Mouse (Mus musculus): ENCODE results near the gene Eif4e2.

Gene Eif4e2

DNA sequence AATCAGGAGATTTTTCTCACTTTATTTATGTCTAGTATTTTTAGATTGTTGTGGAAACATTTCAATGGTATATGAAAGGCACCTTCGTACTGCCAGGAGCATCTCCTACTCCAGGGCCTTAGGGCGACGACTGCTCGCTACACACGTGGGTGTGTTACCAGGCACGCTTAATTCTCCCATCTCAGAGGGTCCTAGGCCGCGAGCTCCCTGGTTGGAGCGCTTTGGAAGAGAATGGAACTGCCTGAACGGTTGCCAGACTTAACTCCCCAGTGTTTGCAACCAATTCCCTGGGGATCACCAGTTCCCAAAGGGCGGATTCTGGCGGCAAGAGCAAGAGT lies 50.1 kb downstream of the Eif4e2 start:
- DNase-seq (ENCODE audit: low spot score), result no peak

DNA sequence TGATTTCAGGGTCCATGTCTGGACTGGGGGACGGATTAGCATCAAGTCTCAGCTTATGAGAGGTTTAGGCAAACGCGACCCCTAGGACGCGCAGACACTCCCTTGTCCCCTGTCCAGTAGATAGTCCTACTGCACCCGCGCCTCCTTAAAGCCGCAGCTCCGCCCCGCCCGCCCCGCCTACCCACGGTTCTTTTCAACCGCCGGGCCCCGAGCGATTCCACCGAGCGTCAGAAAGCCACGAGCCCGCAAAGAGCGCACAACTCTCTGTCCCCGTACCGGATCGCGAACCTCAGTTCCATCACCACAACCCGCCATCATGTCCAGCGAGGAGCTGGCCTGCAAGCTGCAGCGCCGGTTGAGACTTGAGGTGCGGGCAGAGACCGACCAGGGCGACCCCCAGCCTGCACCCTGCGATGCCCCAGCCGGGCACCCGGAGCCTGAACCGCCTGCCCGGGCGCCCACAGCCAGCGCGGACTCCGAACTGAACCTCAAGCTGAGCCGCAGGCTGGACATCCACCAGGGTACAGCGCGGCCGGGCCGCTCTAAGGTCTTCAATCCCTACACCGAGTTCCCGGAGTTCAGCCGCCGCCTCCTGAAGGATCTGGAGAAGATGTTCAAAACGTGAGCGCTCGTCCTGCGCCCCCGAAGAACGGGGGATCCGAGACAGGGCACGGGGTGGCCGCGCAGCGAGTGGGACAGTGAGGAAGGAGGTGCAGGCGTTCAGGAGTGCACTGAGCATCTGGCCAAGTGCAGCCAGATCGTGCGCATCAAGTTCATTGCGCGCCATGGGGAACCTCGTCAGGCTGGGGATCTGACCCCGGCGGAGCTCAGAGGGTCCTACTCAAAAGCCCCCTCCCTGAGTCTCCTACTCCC lies 50.7 kb downstream of the Eif4e2 start, which contains the start of gene Efhd1:
Efhd1 (plus strand) TSS at position 230 of the 873 bp plus-strand sequence.
- no peak for DNase-seq (ENCODE audit: low spot score)

DNA sequence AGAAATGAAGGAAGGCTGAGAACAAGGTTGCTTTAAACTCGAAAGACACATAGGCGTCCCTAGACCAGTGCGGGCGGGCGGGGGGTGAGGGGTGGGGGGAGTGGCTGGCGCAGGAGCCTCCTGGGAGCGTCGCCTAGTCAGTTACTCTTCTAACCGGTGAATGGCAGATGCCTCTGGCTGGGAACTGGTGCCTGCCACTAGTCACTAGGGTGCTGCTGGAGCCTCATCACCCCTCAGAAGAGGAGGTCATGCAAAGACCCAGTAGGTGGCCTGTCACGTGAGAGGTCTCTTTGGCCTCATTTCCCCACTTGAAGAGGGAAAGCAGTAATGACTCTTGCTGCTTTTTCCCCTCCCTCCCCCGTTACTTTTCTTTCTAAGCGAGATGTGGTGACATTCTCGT lies 51.5 kb downstream of the Eif4e2 start:
- no peak for DNase-seq (ENCODE audit: low spot score)

DNA sequence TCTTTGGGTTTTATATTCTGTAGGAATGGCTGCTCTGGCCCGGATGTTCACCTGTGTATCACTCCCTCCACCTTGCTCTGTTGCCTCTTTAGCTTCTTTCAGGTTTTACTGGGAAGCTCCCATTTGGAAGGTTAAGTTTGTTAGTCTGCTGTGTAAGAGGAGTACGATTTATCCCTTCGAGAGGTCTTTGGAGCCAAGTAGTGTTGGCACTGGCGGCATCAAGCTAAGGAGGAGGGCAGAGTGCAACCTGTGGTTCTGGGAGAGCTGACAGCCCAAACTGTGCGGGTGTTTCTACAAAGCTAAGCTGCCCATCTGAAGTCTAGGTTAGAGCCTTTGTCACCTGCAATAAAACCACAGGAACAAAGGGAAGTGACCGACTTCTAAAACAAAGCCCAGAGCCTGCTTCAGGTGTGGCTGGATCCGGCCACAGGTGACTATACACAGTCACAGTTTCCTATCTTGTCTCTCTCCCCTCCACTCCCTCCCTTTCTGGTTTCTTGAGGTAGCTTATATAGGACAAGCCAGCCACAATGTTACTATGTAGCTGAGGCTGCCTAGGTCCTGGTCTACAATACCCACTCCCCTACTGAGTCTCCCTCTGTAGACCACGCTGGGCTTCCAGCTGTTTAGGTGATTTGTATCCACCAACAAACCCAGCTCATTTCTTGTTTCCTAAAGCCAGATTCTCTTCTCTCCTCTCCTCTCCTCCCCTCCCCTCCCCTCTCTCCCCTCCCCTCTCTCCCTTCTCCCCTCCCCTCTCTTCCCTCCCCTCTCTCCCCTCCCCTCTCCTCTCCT lies 52.8 kb downstream of the Eif4e2 start:
- no peak for DNase-seq (ENCODE audit: low spot score)

DNA sequence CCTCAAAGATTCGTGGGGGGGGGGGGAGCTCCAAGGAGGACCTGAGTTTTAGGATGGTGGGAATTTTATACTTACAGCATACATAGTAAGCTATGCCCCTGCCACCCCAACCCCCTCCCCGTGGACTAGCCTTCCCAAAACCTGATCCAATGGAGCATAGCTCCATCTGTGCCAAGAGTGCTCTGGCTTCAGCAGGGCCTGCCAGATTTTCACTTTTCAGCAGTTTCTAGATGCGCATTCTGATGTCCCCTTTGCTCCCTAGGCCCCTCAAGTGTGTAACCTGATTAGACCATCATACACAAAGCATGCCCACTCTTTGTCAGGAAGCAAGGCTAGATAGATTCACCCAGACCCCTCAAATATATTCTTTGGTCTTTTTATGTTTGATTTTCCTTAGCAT lies 56.5 kb downstream of the Eif4e2 start:
- no peak for DNase-seq (ENCODE audit: low spot score)

DNA sequence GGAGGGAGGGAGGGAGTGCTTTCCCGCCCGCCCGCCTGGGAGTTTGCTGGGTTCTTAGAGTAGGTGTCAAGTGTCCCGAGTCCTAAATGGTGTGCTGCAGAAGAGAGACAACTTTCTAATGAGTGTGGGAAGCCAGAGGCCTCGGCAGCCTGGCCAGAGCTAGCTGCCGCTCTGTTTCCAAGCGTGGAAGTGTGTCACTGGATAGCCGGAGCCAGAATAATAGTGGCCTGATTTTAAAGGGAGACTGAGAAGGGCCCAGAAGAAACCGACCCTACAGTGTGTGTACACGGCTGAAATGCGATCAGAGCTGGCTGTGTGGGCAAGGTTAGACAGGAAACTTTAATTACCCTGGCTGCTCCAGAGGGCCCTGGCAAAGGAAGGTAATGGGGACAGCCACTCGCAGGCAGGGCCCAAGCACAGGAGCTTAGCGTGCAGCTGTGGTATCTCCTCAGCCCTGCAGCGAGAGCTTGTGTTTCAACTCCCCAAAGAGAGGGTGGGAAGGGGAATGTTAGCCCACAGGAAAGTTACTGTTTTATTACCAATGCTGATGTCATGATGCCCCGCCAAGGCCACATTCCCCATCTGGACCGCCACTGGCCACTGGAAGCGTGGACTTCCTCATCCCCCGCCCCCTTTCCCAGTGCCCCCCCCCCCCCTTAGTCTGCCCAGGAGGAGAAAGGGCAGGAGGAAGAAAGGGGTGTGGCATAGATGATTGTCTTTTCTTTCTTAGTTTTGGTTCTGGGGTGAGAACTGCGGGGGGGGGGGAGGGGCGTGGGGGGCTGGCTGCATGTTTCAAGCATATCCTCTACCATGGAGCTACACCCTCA lies 57.1 kb downstream of the Eif4e2 start:
- no peak for DNase-seq (ENCODE audit: low spot score)

DNA sequence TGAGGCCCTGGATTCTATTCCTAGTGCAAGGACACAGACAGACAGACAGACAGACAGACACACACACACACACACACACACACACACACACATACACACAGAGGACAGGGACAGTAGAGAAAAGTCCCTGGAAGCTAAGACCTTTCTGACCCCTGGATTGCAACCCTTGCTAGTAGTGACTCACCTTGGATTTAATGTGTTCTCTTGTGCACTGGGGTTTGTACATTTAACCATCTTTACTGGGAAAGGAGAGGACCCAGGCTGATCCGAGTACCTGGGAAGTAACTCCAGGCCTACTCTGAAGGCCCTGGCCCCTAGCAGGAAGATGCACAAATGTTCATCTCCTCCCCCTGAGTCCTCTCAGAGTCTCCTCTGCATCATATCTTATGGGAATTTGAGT lies 57.9 kb downstream of the Eif4e2 start:
- no peak for DNase-seq (ENCODE audit: low spot score)

DNA sequence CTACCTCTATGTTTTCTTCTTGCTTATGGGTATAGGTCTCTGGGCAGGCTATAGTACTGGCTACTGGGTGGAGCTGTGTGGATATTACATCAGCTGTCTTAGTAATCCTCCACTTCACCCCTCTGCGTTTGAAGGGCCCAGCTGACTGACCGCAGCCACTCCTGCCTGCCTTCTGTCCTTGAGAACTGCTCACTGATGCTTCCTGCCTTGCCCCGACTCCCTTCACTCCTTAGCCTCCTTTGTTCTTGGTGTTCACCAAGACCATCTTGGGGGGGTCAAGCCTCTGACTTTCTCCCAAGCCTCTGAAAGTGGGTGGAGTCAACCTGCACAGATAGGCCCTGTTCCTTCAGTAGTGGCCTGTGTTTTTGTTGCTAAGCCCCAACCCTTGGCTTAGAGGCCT lies 58.7 kb downstream of the Eif4e2 start:
- no peak for DNase-seq (ENCODE audit: low spot score)

DNA sequence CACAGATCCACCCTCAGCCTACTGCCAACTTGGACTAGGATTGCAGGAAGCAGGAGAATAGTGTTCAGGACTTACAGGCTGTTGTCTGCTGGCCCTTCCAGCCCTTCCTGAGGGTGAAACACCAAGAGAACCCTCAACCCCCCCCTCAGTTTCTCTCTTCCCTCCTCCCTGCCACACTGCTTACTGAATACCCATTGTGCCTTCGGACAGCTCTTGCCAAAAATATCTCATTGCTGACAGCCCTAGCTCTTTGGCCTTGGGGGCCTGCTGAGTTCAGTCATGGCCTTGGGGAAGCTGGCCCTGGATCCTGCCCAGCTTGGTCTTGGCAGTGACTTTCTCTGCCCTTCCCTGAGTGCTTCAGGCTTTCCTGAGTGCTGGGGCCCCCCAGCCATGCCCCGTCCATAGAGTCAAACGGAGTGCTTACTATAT lies 59.8 kb downstream of the Eif4e2 start:
- DNase-seq (ENCODE audit: low spot score), result no peak

DNA sequence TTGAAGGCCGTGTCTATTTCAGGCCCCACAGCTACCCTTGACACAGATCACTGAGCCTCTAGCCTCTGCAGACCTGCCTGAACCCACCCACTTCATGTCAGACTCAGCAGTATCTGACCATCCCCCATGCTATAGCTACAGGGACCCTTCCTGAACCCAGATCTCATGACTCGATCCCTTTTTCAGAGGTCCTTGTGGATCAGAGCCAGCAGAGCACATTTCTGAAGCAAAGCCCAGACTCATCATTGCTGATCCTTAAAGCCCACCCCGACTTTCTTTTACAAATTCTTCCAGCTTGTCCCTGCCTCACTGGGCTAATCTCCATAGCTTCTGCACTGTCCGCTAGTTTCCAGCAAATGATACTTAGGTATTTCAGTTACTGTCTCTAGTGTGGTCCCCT lies 60.4 kb downstream of the Eif4e2 start:
- DNase-seq (ENCODE audit: low spot score), result no peak

DNA sequence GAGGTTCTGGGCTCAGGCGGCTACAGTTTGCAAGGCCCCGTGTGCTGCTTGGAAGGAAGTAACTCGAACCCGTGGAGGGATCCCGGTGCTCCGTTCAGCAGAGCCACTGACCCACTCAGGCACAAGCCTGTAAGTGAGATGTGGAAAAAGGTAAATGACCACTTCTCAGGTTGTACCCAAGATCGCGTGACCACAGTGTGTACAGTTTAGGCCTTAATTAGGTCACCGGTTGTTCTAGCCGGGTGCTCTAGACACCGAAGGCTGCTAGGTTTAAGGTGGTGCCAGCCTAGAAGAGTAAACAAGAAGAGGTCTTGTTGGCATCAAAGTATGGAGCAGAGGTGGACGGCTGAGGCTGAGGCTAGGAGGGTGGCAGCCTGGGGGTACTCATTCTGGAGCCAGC lies 61.4 kb downstream of the Eif4e2 start:
- no peak for DNase-seq (ENCODE audit: low spot score)

DNA sequence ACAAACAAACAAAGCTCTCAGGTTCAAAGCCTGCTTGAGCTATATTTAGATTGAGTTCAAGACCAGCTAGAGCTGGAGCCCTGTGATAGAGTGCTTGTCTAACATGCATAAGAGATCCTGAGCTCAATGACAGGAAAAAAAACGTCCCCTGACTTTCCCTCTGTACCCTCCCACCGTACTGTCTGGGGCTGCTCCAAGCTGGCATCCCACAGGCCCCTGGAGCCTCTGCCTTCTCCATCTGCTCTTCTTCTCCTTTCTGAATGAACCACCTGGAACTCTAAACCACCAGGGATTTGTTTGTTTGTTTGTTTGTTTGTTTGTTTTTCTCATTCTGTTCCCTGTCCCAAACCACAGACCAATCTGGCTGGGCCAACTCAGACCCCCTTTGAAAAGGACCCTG lies 62.3 kb downstream of the Eif4e2 start:
- no peak for DNase-seq (ENCODE audit: low spot score)

DNA sequence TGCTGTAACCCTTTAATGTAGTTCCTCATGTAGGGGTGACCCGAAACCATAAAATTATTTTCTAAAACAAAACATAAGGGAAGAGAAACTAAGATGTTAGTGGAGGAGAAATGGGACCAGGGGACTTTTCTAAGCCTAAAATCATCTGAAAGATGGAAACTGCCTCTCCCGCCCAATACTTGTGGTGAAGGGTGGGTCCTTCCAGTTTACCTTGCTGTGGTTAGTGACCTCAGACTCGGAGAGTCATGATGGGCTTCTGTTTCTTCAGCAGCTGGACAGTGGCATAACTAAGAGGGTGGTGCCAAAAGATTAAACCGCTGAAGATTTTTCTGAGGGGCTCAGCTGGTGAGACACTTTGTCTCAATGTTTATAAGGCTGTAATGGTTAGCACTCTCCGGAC lies 66.6 kb downstream of the Eif4e2 start:
- no peak for DNase-seq (ENCODE audit: low spot score)

DNA sequence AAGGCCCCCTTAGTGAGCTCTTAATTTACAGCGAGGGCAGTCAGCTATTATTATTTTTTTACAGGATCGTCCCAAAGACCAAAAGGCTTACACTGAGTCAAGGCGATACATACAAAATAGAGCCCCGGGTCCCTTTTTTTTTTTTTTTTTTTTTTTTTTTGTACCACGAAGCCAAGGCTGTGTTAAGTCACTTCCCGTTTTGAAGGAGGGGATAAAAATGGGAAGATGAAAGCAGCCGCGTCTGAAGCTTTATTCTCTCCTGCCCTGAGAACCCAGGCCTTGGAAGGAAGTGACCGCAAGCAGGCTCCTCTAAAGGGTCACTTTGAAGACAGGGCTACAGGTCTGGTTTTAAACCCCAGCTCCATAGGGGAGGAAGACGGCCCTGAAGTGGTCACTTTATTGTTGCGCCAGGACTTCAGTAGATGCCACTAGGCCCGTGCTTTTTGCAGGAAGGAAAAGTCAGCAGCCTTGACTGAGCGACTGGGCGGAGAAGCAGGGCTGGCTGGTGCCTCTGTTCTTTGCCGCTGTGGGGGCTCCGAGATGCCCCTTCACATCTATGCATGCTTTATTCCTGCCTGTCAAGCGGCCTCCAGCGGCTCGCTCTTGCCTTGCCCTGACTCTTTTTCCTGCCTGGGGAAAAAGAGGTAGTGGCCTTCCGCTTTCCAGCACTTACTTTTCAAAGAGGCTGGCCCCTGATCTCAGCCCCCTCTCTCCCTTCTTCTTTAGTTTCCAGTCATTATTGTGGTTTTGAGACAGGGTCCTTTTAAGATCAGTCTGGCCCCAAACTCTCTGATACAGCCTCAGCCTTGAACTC lies 68.1 kb downstream of the Eif4e2 start:
- DNase-seq (ENCODE audit: low spot score), result no peak

DNA sequence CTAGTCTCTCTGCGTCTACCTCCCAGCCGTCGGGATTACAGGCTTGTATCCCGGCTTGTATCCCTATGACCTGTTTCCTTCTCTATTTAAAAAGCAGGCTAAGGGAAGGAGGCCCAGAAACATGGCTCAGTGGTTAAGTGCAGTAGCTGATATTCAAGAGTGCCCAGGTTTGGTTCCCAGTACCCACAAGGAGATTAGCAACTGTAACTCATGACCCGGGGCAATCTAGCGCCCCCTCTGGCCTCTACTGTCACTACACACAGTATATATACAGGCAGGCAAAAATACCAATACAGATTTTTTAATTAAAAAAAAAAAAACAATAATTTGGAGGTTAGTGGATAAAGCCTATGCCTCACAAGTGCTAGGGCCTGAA lies 68.7 kb downstream of the Eif4e2 start:
- DNase-seq (ENCODE audit: low spot score), result no peak

DNA sequence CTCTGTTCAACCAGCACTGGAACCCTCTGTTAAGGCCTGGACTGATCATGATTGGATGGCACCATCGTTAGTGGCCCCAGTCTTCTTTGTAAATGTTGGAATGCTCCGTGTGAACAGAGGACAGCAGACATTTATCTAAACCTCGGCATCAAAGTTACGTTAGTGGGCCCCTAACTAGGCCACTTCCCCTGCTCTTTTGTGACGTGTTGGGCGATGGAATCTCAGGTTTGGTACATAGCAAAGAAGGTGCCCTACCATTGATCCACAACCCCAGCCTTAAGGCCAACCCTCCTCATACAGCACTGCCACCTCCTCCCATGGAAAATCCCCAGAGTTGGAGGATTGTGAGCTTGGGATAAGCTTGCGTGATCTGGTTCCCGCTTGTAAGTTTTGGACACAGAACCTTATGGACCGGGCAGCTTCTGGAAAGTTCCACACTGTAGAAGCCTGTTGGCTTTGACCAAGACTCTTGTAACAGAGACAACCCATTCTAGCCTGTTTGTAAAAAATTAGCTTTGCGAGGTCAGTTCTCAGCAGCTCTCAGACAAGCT lies 69.8 kb downstream of the Eif4e2 start:
- DNase-seq (ENCODE audit: low spot score), result no peak

DNA sequence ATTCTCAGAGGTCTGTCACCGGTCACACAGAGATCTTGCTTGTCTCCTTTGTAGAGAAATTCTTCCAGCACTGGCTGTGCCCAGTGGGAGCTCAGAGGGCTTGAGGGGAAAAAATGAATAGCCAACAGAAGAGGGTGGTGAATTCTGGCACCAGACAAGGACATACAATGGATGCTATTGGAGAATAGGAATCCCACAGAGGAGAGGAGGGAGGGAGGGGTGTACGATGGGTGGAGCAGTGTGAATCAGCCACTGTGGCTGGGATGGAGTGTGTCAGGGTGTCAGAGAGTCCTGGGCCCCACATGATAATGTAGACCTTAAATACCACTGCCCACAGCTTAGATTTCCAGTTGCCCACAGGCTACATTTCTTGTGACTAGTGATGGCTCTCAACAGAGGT lies 73.4 kb downstream of the Eif4e2 start:
- no peak for DNase-seq (ENCODE audit: low spot score)
